Mouse (Mus musculus): ENCODE results near the gene Eri3. TPM values are rescaled to one million over a fixed set of nuclear protein-coding genes. Genes with fewer than 3 reads are reported as not detected.

Eri3 gene
- polyA plus RNA-seq, 1 experiment from 2014 or later = 40.3 TPM

- WGBS (ENCODE audit: insufficient replicate concordance) = 57% methylated on average over 3 of the region's 3 CpGs
- Histone ChIP-seq H3K27ac (no peak overlapping the region), H3K36me3 (no peaks in the 10 kb centered on the region), H3K9me3 (replicated peaks) (no peaks in the 10 kb centered on the region), H3K9ac (no peak overlapping the region), H3K4me1 (replicated peaks) (no peaks in the 10 kb centered on the region), H3K4me3 (replicated peaks) (no peak overlapping the region), H3K27me3 (no peaks in the 10 kb centered on the region; the same call in 1 of the 2 replicates), H3K4me2 (no peak overlapping the region)
- ATAC-seq (ENCODE audit: low read depth) = no peak
- DNase-seq = no peak
Observed at GRCm38 (mm10) chr4:117708780-117709550, 158.8 kb downstream of the Eri3 start.

- no peak overlapping the region for H3K27ac ChIP-seq
- WGBS (ENCODE audit: insufficient replicate concordance) = 43% methylated on average over 3 of the region's 3 CpGs
- no peak for ATAC-seq (ENCODE audit: low read depth)
Observed at GRCm38 (mm10) chr4:117712314-117712713, 162.1 kb downstream of the Eri3 start.

GRCm38 (mm10) chr4:117713303-117714098 lies 163.3 kb downstream of the Eri3 start:
- ATAC-seq (ENCODE audit: low read depth) (no peak), DNase-seq (no peak)
- Histone ChIP-seq H3K4me1 (replicated peaks) (no peaks in the 10 kb centered on the region), H3K27ac (no peak overlapping the region), H3K27me3 (no peaks in the 10 kb centered on the region; the same call in 1 of the 2 replicates), H3K9me3 (replicated peaks) (no peaks in the 10 kb centered on the region), H3K4me2 (no peak overlapping the region), H3K36me3 (no peaks in the 10 kb centered on the region), H3K9ac (no peak overlapping the region), H3K4me3 (replicated peaks) (no peak overlapping the region)
- 52% methylated on average over 6 of the region's 6 CpGs for WGBS (ENCODE audit: insufficient replicate concordance)

More at GRCm38 (mm10) chr4:117712314-117712713, 162.1 kb downstream of the Eri3 start:
- H3K4me1 ChIP-seq (replicated peaks) = no peaks in the 10 kb centered on the region
- no peaks in the 10 kb centered on the region for H3K36me3 ChIP-seq
- no peaks in the 10 kb centered on the region; the same call in 1 of the 2 replicates for H3K27me3 ChIP-seq
- no peak overlapping the region for H3K4me2 ChIP-seq
- H3K9me3 ChIP-seq (replicated peaks) = no peaks in the 10 kb centered on the region
- H3K9ac ChIP-seq = no peak overlapping the region
- no peak for DNase-seq
- no peak overlapping the region for H3K4me3 ChIP-seq (replicated peaks)

Small RNA genes lying within 50 kb of the gene (microRNA-seq; reads per million reads assigned to microRNA genes)
- gene Gm25559 = not detected

Other genes starting within 250 kb of the Eri3 start
- 31.6 and 34.2 TPM in 2 replicates for gene Rnf220, start 53.3 kb upstream of the Eri3 start, polyA plus RNA-seq (2015; fragmentation: Nextera tagmentation; extraction: Ambion mirVana)
- 24.0 and 24.4 TPM in 2 replicates for gene Dmap1, start 131.9 kb downstream of the Eri3 start, polyA plus RNA-seq (2015; fragmentation: Nextera tagmentation; extraction: Ambion mirVana)
- gene Gm12845, start 174.0 kb downstream of the Eri3 start, polyA plus RNA-seq (2015; fragmentation: Nextera tagmentation; extraction: Ambion mirVana) = not detected in 2 replicates
- gene Klf17, start 215.3 kb downstream of the Eri3 start, polyA plus RNA-seq (2015; fragmentation: Nextera tagmentation; extraction: Ambion mirVana) = not detected in 2 replicates